Mouse (Mus musculus) stomach, embryonic 14.5 days (tissue): ENCODE data around the gene Spem1. TPM values are rescaled to one million over a fixed set of nuclear protein-coding genes. Genes with fewer than 3 reads are reported as not detected.
A peak's percentile ranks its signal among the peaks of the same experiment; 100 is the strongest.

ENCODE experiments used
- ATAC-seq: fragments of 200-750 bp; cut with Nextera tagmentation; 2 replicates; pipeline ENCODE4 v1.8.0; 2017; ENCODE audit warnings: low read depth, moderate TSS enrichment; ENCODE audit not compliant: insufficient number of reproducible peaks, insufficient read depth, low FRiP score
- H3K27ac ChIP-seq: fragments of 300-500 bp; sonication (generic); 2 replicates; pipeline ENCODE4 v1.5.1; 2014; ENCODE audit warnings: mild to moderate bottlenecking, low read length, moderate library complexity, mixed read lengths
- H3K27me3 ChIP-seq: fragments of 300-500 bp; sonication (generic); 2 replicates; pipeline ENCODE4 v1.6.1; 2014; ENCODE audit warnings: low read length, control low read depth, mixed read lengths; ENCODE audit not compliant: control insufficient read depth, insufficient read depth
- H3K36me3 ChIP-seq: fragments of 300-500 bp; sonication (generic); 2 replicates; pipeline ENCODE4 v1.6.1; 2014; ENCODE audit warnings: mild to moderate bottlenecking, control low read depth, low read length, moderate library complexity, mixed read lengths; ENCODE audit not compliant: control insufficient read depth, insufficient read depth
- H3K4me1 ChIP-seq: fragments of 300-500 bp; sonication (generic); 2 replicates; pipeline ENCODE4 v1.6.1; 2014; ENCODE audit warnings: low read length, control low read depth, mixed read lengths; ENCODE audit not compliant: control insufficient read depth, insufficient read depth
- H3K4me2 ChIP-seq: fragments of 300-500 bp; sonication (generic); replicated peaks from 2 replicates; pipeline ENCODE4 v1.6.1; 2014; ENCODE audit warnings: low read depth, low read length, control low read depth
- H3K4me3 ChIP-seq: fragments of 300-500 bp; sonication (generic); 2 replicates; pipeline ENCODE4 v1.5.1; 2014; ENCODE audit warnings: low read depth, low read length, control low read depth
- H3K9ac ChIP-seq: fragments of 300-500 bp; sonication (generic); replicated peaks from 2 replicates; pipeline ENCODE4 v1.6.1; 2014; ENCODE audit warnings: low read depth, mild to moderate bottlenecking, control low read depth, low read length, moderate library complexity, mixed read lengths
- H3K9me3 ChIP-seq: fragments of 300-500 bp; sonication (generic); 2 replicates; pipeline ENCODE4 v1.6.1; 2016; ENCODE audit warnings: low read depth, low read length, control low read depth; ENCODE audit not compliant: control insufficient read depth
- WGBS: fragments of 180-500 bp; shearing (Covaris S2); extraction: QIAGEN DNeasy Blood & Tissue Kit; methylation state at CpG from one replicate; pipeline ENCODE4 v1.1.7; 2014; 5-methylcytosine and 5-hydroxymethylcytosine counted together
- polyA plus RNA-seq: library from polyadenylated mRNA; unstranded; fragments of >200 nt; fragmentation: Nextera tagmentation; extraction: Ambion mirVana; gene quantifications from 2 replicates; pipeline ENCODE4 v1.2.1, GENCODE M21; 2014

The Spem1 gene
- polyA plus RNA-seq, 1 experiment from 2014 or later: 0.41 TPM

- Histone ChIP-seq H3K27me3 (no peaks in the 10 kb centered on the region), H3K4me2 (peak overlapping the region; percentile 63), H3K9me3 (no peaks in the 10 kb centered on the region), H3K9ac (peak overlapping the region; percentile 31), H3K4me1 (peaks cover 28% of the 10 kb centered on the region), H3K4me3 (peak overlapping the region; percentile 33), H3K36me3 (peaks cover 23% of the 10 kb centered on the region; the same call in 1 of the 2 replicates), H3K27ac (no peak overlapping the region)
- 65% methylated on average over 8 of the region's 8 CpGs for WGBS
- ATAC-seq: no peak
These were observed 11.6 kb upstream of the Spem1 start for GRCm38 (mm10) chr11:69833554-69833953.

- H3K4me3 ChIP-seq: no peak overlapping the region
- H3K27ac ChIP-seq: no peak overlapping the region
- H3K4me1 ChIP-seq: peaks cover 3% of the 10 kb centered on the region
- ATAC-seq: no peak; the same call in 1 of the 2 replicates
- H3K9me3 ChIP-seq: no peaks in the 10 kb centered on the region
- peaks cover 57% of the 10 kb centered on the region for H3K36me3 ChIP-seq
- no peaks in the 10 kb centered on the region for H3K27me3 ChIP-seq
- no peak overlapping the region for H3K9ac ChIP-seq
- 73% methylated on average over 5 of the region's 5 CpGs for WGBS
- no peak overlapping the region for H3K4me2 ChIP-seq
These were observed 6.9 kb upstream of the Spem1 start for GRCm38 (mm10) chr11:69828832-69829231.

DNA sequence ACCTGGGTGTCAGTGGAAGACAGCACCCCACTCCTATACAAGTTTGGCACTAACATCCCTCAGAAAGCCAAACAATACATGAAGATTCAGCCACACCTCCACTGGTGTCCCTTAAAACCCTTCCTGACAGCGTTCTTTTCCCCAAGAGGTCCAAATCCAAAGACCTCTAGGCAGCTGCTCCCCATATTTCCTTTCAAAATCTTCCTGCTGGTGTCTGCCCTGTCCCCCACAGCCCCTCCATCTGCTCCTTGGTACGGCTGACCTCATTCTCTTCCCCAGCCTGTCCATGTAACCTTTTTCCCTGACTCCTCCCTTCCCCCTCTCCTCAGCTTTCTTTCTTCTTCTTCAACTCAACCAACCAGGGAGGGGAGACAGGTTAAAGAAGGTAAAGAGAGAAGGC lies 1.5 kb upstream of the Spem1 start:
- Histone ChIP-seq H3K4me1 (no peaks in the 10 kb centered on the region), H3K27me3 (no peaks in the 10 kb centered on the region), H3K27ac (no peak overlapping the region), H3K9ac (no peak overlapping the region), H3K9me3 (no peaks in the 10 kb centered on the region), H3K36me3 (peaks cover 34% of the 10 kb centered on the region), H3K4me2 (no peak overlapping the region), H3K4me3 (no peak overlapping the region)
- WGBS: 74% methylated on average over 2 of the region's 2 CpGs
- no peak for ATAC-seq

- H3K4me1 ChIP-seq: no peaks in the 10 kb centered on the region
- no peak overlapping the region for H3K9ac ChIP-seq
- ATAC-seq: no peak
- no peak overlapping the region for H3K27ac ChIP-seq
- H3K4me2 ChIP-seq: no peak overlapping the region
- peaks cover 3% of the 10 kb centered on the region; the same call in 1 of the 2 replicates for H3K9me3 ChIP-seq
- no peaks in the 10 kb centered on the region for H3K36me3 ChIP-seq
- WGBS: 92% methylated on average over 8 of the region's 8 CpGs
- H3K27me3 ChIP-seq: no peaks in the 10 kb centered on the region
- no peak overlapping the region for H3K4me3 ChIP-seq
These were observed 3.1 kb downstream of the Spem1 start for GRCm38 (mm10) chr11:69818871-69819270.

GRCm38 (mm10) chr11:69818365-69818764 lies 3.6 kb downstream of the Spem1 start, which contains the start of gene Spem2:
Gene Spem2, minus strand, starts transcription at chr11:69818465.
- H3K9ac ChIP-seq: no peak within 1 kb of the TSS
- no peak within 1 kb of the TSS for H3K4me2 ChIP-seq
- no peak for ATAC-seq
- H3K27me3 ChIP-seq: no peaks in the 10 kb centered on the region
- no peaks in the 10 kb centered on the region for H3K4me1 ChIP-seq
- WGBS: 78% methylated on average over 2 of the region's 2 CpGs
- H3K9me3 ChIP-seq: peaks cover 3% of the 10 kb centered on the region; the same call in 1 of the 2 replicates
- no peaks in the 10 kb centered on the region for H3K36me3 ChIP-seq
- H3K4me3 ChIP-seq: no peak within 1 kb of the TSS
- no peak within 1 kb of the TSS for H3K27ac ChIP-seq

DNA sequence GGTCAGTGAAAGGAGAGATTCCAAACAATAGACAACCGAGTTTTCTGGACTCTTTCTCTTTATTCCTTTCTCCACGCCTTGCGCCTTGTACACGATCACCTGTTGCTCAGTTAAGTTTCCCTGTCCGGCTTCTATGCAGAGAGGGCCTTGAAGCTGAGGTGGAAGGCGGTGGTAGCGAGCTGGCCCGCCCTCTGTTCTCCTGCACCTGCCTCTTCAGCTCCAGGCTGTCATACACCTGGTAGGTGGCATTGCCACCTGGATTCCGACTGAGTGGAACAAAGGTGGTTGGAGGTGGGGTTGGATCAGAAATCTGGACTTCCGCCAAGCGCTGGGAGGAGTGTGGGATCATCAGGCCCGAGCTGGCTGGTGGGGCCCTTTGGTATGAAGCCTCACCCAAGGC lies 5.5 kb downstream of the Spem1 start:
- Histone ChIP-seq H3K27ac (no peak overlapping the region), H3K4me2 (no peak overlapping the region), H3K9me3 (peaks cover 3% of the 10 kb centered on the region; the same call in 1 of the 2 replicates), H3K4me3 (no peak overlapping the region), H3K4me1 (no peaks in the 10 kb centered on the region), H3K9ac (no peak overlapping the region), H3K27me3 (no peaks in the 10 kb centered on the region), H3K36me3 (no peaks in the 10 kb centered on the region)
- ATAC-seq: no peak
- 91% methylated on average over 12 of the region's 12 CpGs for WGBS

DNA sequence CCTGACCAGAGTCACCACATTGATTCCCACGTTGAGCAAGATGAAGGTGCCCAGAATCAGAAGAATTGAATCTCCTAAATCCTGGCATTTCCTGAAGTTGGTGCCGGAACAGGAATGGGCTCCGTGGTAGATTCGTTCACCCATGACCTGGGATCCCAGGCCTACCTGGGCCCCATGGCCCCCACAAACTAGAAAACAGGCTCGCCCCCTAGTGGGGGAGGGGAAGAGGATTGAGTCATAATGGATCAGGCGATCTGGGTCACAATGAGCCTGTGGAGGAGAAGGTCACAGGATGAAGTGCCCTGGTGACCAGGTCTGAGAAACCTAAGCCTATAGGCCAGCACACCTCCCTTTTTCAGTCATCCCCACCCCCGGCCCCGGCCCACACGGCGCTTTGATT lies 6.8 kb downstream of the Spem1 start, which contains the start of gene Gm39566:
Gene Gm39566, minus strand, starts transcription at position 144 of the 400 bp plus-strand sequence.
- no peaks in the 10 kb centered on the region for H3K4me1 ChIP-seq
- no peaks in the 10 kb centered on the region for H3K36me3 ChIP-seq
- H3K9ac ChIP-seq: no peak within 1 kb of the TSS
- H3K27ac ChIP-seq: no peak within 1 kb of the TSS
- peaks cover 3% of the 10 kb centered on the region; the same call in 1 of the 2 replicates for H3K9me3 ChIP-seq
- H3K4me3 ChIP-seq: no peak within 1 kb of the TSS
- H3K4me2 ChIP-seq: no peak within 1 kb of the TSS
- no peak for ATAC-seq
- WGBS: 49% methylated on average over 10 of the region's 10 CpGs
- no peaks in the 10 kb centered on the region for H3K27me3 ChIP-seq

GRCm38 (mm10) chr11:69810280-69810679 lies 11.7 kb downstream of the Spem1 start:
- Histone ChIP-seq H3K36me3 (no peaks in the 10 kb centered on the region), H3K9me3 (no peaks in the 10 kb centered on the region; the same call in 1 of the 2 replicates), H3K4me1 (no peaks in the 10 kb centered on the region), H3K9ac (no peak overlapping the region), H3K4me3 (no peak overlapping the region), H3K27me3 (0 out of 2 replicates have a peak, but pooled peaks cover 3% of the 10 kb centered on the region), H3K27ac (no peak overlapping the region), H3K4me2 (no peak overlapping the region)
- no peak for ATAC-seq

- WGBS: 73% methylated on average over 2 of the region's 2 CpGs
- no peak for ATAC-seq
- H3K27ac ChIP-seq: no peak overlapping the region
- 0 out of 2 replicates have a peak, but pooled peaks cover 3% of the 10 kb centered on the region for H3K27me3 ChIP-seq
- no peak overlapping the region for H3K4me2 ChIP-seq
- H3K9ac ChIP-seq: no peak overlapping the region
- peaks cover 18% of the 10 kb centered on the region for H3K4me1 ChIP-seq
- no peaks in the 10 kb centered on the region for H3K36me3 ChIP-seq
- no peak overlapping the region for H3K4me3 ChIP-seq
- H3K9me3 ChIP-seq: no peaks in the 10 kb centered on the region; the same call in 1 of the 2 replicates
These were observed 14.3 kb downstream of the Spem1 start for GRCm38 (mm10) chr11:69807641-69808040.
